Mouse (Mus musculus) liver, embryonic 16.5 days (tissue): Measurements from ENCODE around the gene Lhpp. TPM values are rescaled to one million over a fixed set of nuclear protein-coding genes. Genes with fewer than 3 reads are reported as not detected.
A peak's percentile ranks its signal among the peaks of the same experiment; 100 is the strongest.

ENCODE experiments used
- ATAC-seq: fragments of 200-750 bp; cut with Nextera tagmentation; 2 replicates; pipeline ENCODE4 v1.8.0; 2017; ENCODE audit warnings: low read depth, mild to moderate bottlenecking, moderate number of reproducible peaks, moderate library complexity
- H3K27ac ChIP-seq: fragments of 300-500 bp; sonication (generic); 2 replicates; pipeline ENCODE4 v1.5.1; 2014; ENCODE audit warnings: mild to moderate bottlenecking, low read length
- H3K27me3 ChIP-seq: fragments of 300-500 bp; sonication (generic); 2 replicates; pipeline ENCODE4 v1.6.1; 2014; ENCODE audit warnings: low read depth, low read length, mixed read lengths; ENCODE audit not compliant: control insufficient read depth, insufficient read depth
- H3K36me3 ChIP-seq: fragments of 300-500 bp; sonication (generic); 2 replicates; pipeline ENCODE4 v1.6.1; 2014; ENCODE audit warnings: mild to moderate bottlenecking; ENCODE audit not compliant: control insufficient read depth, insufficient read depth
- H3K4me1 ChIP-seq: fragments of 300-500 bp; sonication (generic); 2 replicates; pipeline ENCODE4 v1.6.1; 2014; ENCODE audit warnings: low read depth, low read length, mixed read lengths; ENCODE audit not compliant: control insufficient read depth
- H3K4me2 ChIP-seq: fragments of 300-500 bp; sonication (generic); 2 replicates; pipeline ENCODE4 v1.6.1; 2014; ENCODE audit warnings: low read depth, low read length, mixed read lengths
- H3K4me3 ChIP-seq: fragments of 300-500 bp; sonication (generic); 2 replicates; pipeline ENCODE4 v1.5.1; 2014; ENCODE audit warnings: low read depth, mild to moderate bottlenecking, low read length
- H3K9ac ChIP-seq: fragments of 300-500 bp; sonication (generic); 2 replicates; pipeline ENCODE4 v1.6.1; 2014; ENCODE audit warnings: low read depth, low read length
- H3K9me3 ChIP-seq: fragments of 300-500 bp; sonication (generic); replicated peaks from 2 replicates; pipeline ENCODE4 v1.6.1; 2016; ENCODE audit warnings: low read length; ENCODE audit not compliant: control insufficient read depth
- WGBS: fragments of 180-500 bp; shearing (Covaris S2); extraction: QIAGEN DNeasy Blood & Tissue Kit; methylation state at CpG from one replicate; pipeline ENCODE4 v1.1.7; 2014; ENCODE audit not compliant: insufficient replicate concordance; 5-methylcytosine and 5-hydroxymethylcytosine counted together
- polyA plus RNA-seq: library from polyadenylated mRNA; unstranded; fragments of >200 nt; fragmentation: Nextera tagmentation; extraction: Ambion mirVana; gene quantifications from 2 replicates; pipeline ENCODE4 v1.2.1, GENCODE M21; 2015

The Lhpp gene
- polyA plus RNA-seq, 1 experiment from 2014 or later: 4.0 TPM

DNA sequence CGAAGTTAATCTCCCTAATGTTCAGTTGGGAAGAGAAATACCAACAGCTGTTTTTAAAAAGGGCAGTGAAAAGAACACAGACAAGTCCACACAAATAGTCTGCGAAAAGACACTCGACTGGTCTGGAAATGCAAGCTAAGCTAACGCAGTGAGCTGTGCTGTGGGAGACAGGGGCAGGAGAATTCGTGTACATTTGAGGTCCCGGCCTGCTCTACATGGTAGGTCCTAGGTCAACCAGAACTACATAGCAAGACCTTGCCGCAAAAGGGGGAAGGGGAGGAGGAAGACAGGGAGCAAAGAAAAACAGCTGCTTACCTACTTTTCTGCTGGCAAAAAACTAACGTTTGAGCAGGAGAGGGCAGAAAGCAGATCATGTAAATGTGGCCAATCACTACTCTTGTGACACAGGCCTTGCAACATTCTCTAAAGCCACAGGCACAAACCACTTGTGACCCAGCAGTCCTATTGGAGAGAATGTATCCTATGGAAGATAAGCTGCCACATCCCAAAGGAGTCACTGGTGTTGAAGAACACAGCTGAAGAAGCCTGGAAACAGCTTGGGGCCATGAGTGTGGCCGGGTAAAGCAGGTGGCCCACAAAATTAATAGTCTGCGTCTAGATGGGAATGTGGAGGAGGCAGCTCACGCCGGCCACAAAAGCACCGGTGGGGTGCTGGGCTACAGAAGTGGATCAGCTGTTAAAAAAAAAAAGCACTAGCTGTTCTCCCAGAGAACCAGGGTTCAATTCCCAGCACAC, 115.8 kb downstream of the Lhpp start:
- H3K4me2 ChIP-seq: no peak overlapping the region
- peaks cover 6% of the 10 kb centered on the region for H3K36me3 ChIP-seq
- no peak overlapping the region for H3K9ac ChIP-seq
- no peaks in the 10 kb centered on the region for H3K27me3 ChIP-seq
- H3K4me3 ChIP-seq: no peak overlapping the region
- H3K27ac ChIP-seq: peak overlapping the region; percentile 31
- 81% methylated on average over 13 of the region's 13 CpGs for WGBS
- no peaks in the 10 kb centered on the region for H3K9me3 ChIP-seq
- ATAC-seq: no peak
- H3K4me1 ChIP-seq: peaks cover 44% of the 10 kb centered on the region

DNA sequence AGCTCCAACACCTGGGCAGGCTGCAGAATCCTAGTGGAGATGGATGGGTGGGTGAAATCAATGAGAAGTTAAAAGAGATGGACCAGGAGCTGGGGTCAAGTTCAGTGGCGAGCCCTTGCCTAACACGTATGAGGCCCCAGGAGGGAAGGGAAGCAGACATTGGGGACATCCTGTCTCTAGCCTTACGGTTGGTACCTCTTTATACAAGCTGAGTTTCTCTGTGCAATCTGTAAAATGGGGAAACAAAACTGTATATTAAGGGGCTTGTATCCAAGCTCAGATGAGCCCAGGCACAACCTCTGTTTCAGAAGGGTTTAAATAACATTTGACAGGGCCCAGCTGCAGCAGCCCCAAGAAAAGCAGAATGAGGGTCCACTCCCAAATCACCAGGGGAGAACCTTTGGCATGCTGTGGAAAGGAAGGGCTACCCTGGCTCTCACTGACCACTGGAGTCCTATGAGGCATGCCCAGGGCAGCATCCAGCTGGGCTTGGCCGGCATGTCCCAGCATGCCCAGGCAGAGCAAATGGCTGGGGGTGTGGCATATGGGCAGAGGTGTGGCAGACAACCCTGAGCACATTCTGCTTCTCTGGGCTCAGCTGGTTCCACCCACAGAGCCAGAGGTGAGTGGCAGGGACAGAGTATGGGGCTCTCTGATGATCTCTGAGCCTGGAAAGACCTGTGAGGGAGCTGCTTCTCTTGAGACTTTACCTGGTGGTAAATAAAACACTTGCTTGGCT, 118.8 kb downstream of the Lhpp start:
- H3K4me1 ChIP-seq: peaks cover 31% of the 10 kb centered on the region
- H3K4me2 ChIP-seq: no peak overlapping the region
- no peaks in the 10 kb centered on the region for H3K9me3 ChIP-seq
- ATAC-seq: peak; percentile 72
- peak overlapping the region; percentile 5; the same call in 1 of the 2 replicates for H3K9ac ChIP-seq
- H3K36me3 ChIP-seq: peaks cover 7% of the 10 kb centered on the region
- no peak overlapping the region for H3K4me3 ChIP-seq
- peak overlapping the region; percentile 48 for H3K27ac ChIP-seq
- WGBS: 77% methylated on average over 4 of the region's 4 CpGs
- H3K27me3 ChIP-seq: no peaks in the 10 kb centered on the region

DNA sequence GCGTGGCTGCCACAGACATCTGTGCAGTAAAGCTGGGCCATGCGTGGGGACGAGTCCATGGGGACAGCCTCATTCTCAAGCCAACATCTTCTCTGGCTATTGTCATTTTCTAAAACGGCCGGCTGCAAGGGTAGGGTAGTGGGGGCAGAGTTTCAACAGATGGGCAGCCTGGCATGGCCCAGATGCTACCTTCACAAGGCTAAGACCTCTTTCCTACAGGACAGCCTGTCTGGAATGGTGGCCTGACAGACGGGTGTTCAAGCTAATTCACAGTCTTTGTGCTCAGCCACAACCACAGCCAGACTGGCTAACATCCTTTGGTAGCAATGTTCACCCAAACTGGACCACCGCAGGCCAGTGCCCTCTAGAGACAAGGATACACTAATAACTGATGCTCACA, 120.1 kb downstream of the Lhpp start:
- no peak overlapping the region for H3K4me3 ChIP-seq
- H3K9me3 ChIP-seq: no peaks in the 10 kb centered on the region
- no peak overlapping the region for H3K4me2 ChIP-seq
- peaks cover 15% of the 10 kb centered on the region for H3K36me3 ChIP-seq
- H3K9ac ChIP-seq: no peak overlapping the region
- H3K27ac ChIP-seq: no peak overlapping the region
- no peaks in the 10 kb centered on the region for H3K27me3 ChIP-seq
- ATAC-seq: no peak
- 80% methylated on average over 7 of the region's 7 CpGs for WGBS
- H3K4me1 ChIP-seq: peaks cover 34% of the 10 kb centered on the region

DNA sequence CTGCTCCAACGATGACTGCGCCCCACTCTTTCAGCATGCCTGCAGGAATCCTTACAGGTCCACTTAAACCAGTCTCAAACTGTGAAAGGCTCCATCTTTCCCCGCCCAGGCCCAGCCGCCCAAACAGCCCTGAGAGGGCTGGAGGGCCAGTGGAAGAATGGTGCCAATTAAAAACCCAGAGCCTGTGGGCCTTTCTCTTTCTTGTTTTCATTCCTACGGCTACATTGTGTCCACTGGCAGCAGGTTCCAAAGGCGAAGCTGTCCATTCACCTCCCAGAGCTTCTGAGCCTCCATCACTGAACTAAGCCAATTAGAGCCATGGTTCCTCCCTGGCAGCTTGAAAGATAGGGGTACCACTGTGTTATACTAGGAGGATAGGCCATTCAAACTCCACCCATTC, 121.1 kb downstream of the Lhpp start:
- no peak for ATAC-seq
- Histone ChIP-seq H3K36me3 (peaks cover 15% of the 10 kb centered on the region), H3K9me3 (no peaks in the 10 kb centered on the region), H3K4me3 (no peak overlapping the region), H3K27ac (no peak overlapping the region), H3K27me3 (no peaks in the 10 kb centered on the region), H3K4me2 (no peak overlapping the region), H3K9ac (no peak overlapping the region), H3K4me1 (peaks cover 44% of the 10 kb centered on the region)
- 84% methylated on average over 6 of the region's 6 CpGs for WGBS

DNA sequence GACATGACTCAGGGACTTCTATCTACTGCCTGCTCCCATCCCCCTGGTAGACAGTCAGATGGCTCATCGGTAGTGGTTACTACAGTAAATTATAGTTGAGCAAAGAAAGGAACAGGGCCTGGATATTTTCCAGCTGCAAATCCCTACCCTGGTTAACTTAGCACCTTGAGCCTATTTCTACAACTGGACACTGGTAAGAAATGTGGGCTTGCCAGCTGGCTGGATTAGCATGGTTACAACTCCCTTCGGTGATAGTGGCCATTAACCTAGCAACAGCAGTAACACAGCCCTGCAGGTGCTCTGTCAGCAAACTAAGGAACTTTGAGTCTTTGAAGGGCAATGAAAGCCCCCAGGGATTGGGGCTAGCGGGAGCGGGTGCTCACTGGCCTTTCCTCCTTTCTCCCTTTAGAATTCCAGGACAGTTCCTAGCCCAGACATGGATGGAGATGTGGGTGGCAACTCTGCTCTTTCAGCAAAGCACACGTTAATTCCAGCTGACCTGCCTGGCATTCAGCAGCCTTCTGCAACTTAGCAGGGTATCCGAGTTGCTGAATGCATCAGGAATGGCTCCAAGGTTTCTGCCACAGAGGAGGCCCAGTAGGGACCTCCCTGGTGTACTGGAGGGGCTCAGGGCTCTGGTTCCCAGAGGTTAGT, 121.8 kb downstream of the Lhpp start:
- Histone ChIP-seq H3K9ac (no peak overlapping the region), H3K27ac (no peak overlapping the region), H3K4me2 (no peak overlapping the region), H3K4me1 (peaks cover 47% of the 10 kb centered on the region), H3K9me3 (no peaks in the 10 kb centered on the region), H3K36me3 (peaks cover 15% of the 10 kb centered on the region), H3K4me3 (no peak overlapping the region), H3K27me3 (no peaks in the 10 kb centered on the region)
- 92% methylated on average over 6 of the region's 6 CpGs for WGBS
- no peak for ATAC-seq

DNA sequence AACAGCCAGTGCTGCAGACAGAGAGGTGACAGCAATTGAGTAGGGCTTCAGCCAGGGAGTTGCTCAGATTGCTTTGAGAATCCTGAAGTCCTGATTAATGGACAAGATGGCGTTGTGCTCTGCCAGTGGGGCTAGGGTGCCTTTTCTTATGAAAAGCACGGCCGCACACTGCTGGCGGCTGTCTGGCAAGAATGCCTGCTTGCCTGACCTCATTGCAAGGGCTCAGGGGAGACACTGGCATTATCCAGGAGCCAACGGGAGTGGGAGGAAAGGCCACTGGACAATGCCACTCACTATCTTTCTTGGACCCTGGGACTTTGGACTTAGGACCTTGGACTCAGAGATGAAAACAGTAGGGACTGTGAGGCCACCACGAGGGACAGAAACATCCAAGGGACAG, 123.1 kb downstream of the Lhpp start:
- Histone ChIP-seq H3K9ac (no peak overlapping the region), H3K4me2 (no peak overlapping the region), H3K36me3 (peaks cover 15% of the 10 kb centered on the region), H3K4me1 (peaks cover 55% of the 10 kb centered on the region), H3K9me3 (no peaks in the 10 kb centered on the region), H3K4me3 (no peak overlapping the region), H3K27me3 (no peaks in the 10 kb centered on the region), H3K27ac (no peak overlapping the region)
- no peak for ATAC-seq
- WGBS: 89% methylated on average over 6 of the region's 6 CpGs

DNA sequence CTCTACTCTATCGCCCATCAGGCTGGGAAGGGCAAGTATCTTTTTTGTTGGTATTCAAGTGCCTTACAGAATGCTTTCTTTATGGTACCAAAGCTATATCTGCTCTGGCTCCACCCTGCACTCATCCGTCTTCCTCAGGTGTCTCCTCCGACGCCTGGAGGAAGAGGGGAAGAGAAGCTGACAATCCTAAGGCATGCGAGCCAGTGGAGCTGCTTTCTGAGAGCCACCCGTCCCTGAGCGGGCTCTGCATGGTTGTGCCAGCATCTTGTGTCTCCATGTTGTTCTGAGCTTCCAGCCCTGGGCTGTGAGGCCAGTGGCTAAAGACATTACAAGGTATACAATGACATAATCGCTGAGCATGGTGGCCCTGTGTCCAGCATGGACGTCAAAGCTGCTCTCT, 123.8 kb downstream of the Lhpp start:
- Histone ChIP-seq H3K4me3 (no peak overlapping the region), H3K27me3 (no peaks in the 10 kb centered on the region), H3K4me2 (no peak overlapping the region), H3K9me3 (no peaks in the 10 kb centered on the region), H3K4me1 (peaks cover 56% of the 10 kb centered on the region), H3K9ac (no peak overlapping the region), H3K36me3 (peaks cover 15% of the 10 kb centered on the region), H3K27ac (no peak overlapping the region)
- 91% methylated on average over 9 of the region's 9 CpGs for WGBS
- no peak for ATAC-seq

DNA sequence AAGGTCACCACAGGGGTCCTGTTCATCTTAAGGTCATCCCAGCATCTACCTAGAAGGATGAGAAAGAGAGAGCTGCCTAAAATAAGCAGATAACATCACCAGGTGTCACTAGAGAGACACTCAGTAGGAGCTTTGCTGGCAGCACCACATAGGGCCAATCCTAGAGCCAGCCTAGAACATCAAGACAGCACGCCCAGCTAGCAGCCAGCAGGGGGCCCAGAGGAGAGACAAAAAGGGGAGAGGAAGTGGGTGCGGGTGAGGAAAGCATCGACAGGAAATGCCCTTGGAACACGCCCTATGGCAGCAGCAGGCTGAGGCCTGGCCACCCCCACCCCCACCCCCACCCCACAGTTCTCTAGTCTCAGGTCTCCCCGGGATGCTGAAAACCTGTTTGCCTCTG, 124.7 kb downstream of the Lhpp start:
- peak; percentile 30 for ATAC-seq
- no peaks in the 10 kb centered on the region for H3K9me3 ChIP-seq
- H3K27ac ChIP-seq: peak overlapping the region; percentile 74
- H3K4me2 ChIP-seq: no peak overlapping the region
- peaks cover 56% of the 10 kb centered on the region for H3K4me1 ChIP-seq
- WGBS: 9% methylated on average over 5 of the region's 5 CpGs
- H3K9ac ChIP-seq: no peak overlapping the region
- no peak overlapping the region for H3K4me3 ChIP-seq
- peaks cover 9% of the 10 kb centered on the region for H3K36me3 ChIP-seq
- no peaks in the 10 kb centered on the region for H3K27me3 ChIP-seq
